Mouse (Mus musculus): ENCODE measurements around the gene Emid1.

DNA sequence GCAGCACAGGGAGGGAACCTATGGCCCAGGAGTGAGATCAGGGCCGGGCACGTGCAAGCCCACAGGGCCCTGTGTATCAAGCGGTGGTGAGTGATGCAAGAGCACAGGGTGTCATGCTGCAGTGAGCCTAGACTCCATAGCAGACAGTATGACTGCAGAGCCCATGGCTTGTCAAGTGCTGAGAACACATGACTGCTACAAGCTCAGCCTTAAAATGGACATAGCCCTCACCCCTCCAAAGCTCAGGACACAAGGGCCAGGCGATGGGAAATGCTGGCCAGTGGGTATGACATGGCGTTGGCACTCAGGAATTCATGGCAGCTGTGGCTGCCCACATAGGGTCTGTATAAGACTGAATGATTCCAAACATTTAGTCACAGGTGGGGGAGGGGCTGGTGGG, 45.0 kb upstream of the Emid1 start:
- TF ChIP-seq CTCF (conservative IDR thresholded peaks at IDR 0.05; ENCODE audit: low read length) = no peak
- no peak for TF ChIP-seq NANOG (IDR thresholded peaks at IDR 0.05; ENCODE audit: borderline replicate concordance, low read length)
